Mouse (Mus musculus) brain, embryonic 14.5 days (tissue): ENCODE results near the gene Snx21.
A peak's percentile ranks its signal among the peaks of the same experiment; 100 is the strongest.
"Not testable (repeated sequence)": the region's sequence is repeated elsewhere in the genome, so short reads cannot be mapped to it uniquely, and the experiment has no call there.

Experiments used
- CTCF ChIP-seq: fragments of 200-500 bp; IDR thresholded peaks from 2 replicates; pipeline ENCODE4 v1.5.1; 2012; ENCODE audit warnings: inconsistent platforms, mild to moderate bottlenecking, moderate library complexity, borderline replicate concordance; ENCODE audit not compliant: insufficient read depth, insufficient read length; ENCODE audit errors: extremely low read depth
- POLR2A ChIP-seq: fragments of 200-500 bp; IDR thresholded peaks from 2 replicates; pipeline ENCODE4 v1.6.1; 2012; ENCODE audit warnings: mild to moderate bottlenecking, inconsistent platforms, borderline replicate concordance; ENCODE audit not compliant: poor library complexity, insufficient read depth, insufficient read length, severe bottlenecking; ENCODE audit errors: extremely low read depth

DNA sequence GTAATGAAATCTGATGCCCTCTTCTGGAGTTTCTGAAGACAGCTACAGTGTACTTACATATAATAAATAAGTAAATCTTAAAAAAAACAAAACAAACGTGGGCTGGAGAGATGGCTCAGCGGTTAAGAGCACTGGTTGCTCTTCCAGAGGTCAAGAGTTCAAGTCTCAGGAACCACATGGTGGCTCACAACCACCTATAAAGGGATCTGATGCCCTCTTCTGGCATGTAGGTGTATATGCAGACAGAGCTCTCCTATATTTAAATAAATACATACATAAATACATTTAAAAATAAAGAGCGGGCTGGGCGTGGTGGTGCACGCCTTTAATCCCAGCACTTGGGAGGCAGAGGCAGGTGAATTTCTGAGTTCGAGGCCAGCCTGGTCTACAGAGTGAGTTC is 12.9 kb downstream of the Snx21 start:
- not testable (repeated sequence) for TF ChIP-seq POLR2A
- 0 out of 2 replicates have a peak, but pooled peaks have one; percentile 4 for TF ChIP-seq CTCF
